Mouse (Mus musculus): Measurements from ENCODE around the gene Matn4. TPM values are rescaled to one million over a fixed set of nuclear protein-coding genes. Genes with fewer than 3 reads are reported as not detected.
A peak's percentile ranks its signal among the peaks of the same experiment; 100 is the strongest.

Gene Matn4
- polyA plus RNA-seq, 1 experiment from 2014 or later, result 0.13 TPM

GRCm38 (mm10) chr2:164443460-164444000 lies 38.6 kb upstream of the Matn4 start, which contains the start of gene Sdc4:
Gene Sdc4, minus strand, starts transcription at chr2:164443887.
- ATAC-seq (ENCODE audit: low read depth) (no peak), DNase-seq (no peak)
- peaks cover 53% of the 10 kb centered on the region for H3K27me3 ChIP-seq
- H3K4me2 ChIP-seq, result peak within 1 kb of the TSS; percentile 45
- H3K9me3 ChIP-seq (replicated peaks), result no peaks in the 10 kb centered on the region
- H3K9ac ChIP-seq, result peak within 1 kb of the TSS; percentile 68
- WGBS (ENCODE audit: insufficient replicate concordance), result 12% methylated on average over 18 of the region's 18 CpGs
- peaks cover 17% of the 10 kb centered on the region for H3K4me1 ChIP-seq (replicated peaks)
- H3K36me3 ChIP-seq, result no peaks in the 10 kb centered on the region
- H3K27ac ChIP-seq, result peak within 1 kb of the TSS; percentile 13; the same call in 1 of the 2 replicates
- H3K4me3 ChIP-seq (replicated peaks), result peak within 1 kb of the TSS; percentile 58

GRCm38 (mm10) chr2:164443051-164443437 lies 38.1 kb upstream of the Matn4 start:
- peak overlapping the region; percentile 58 for H3K4me3 ChIP-seq (replicated peaks)
- H3K9me3 ChIP-seq (replicated peaks), result no peaks in the 10 kb centered on the region
- H3K4me2 ChIP-seq, result peak overlapping the region; percentile 45
- WGBS (ENCODE audit: insufficient replicate concordance), result 2% methylated on average over 26 of the region's 26 CpGs
- H3K36me3 ChIP-seq, result no peaks in the 10 kb centered on the region
- H3K27ac ChIP-seq, result peak overlapping the region; percentile 13; the same call in 1 of the 2 replicates
- ATAC-seq (ENCODE audit: low read depth), result peak; percentile 78
- peak overlapping the region; percentile 68 for H3K9ac ChIP-seq
- peaks cover 17% of the 10 kb centered on the region for H3K4me1 ChIP-seq (replicated peaks)
- peak; percentile 15 for DNase-seq
- peaks cover 53% of the 10 kb centered on the region for H3K27me3 ChIP-seq

GRCm38 (mm10) chr2:164442315-164443050 lies 37.5 kb upstream of the Matn4 start:
- no peak for ATAC-seq (ENCODE audit: low read depth)
- H3K27me3 ChIP-seq, result peaks cover 53% of the 10 kb centered on the region
- DNase-seq, result no peak
- 0 out of 2 replicates have a peak overlapping the region, but pooled peaks have one; percentile 13 for H3K27ac ChIP-seq
- H3K36me3 ChIP-seq, result no peaks in the 10 kb centered on the region
- 4% methylated on average over 29 of the region's 29 CpGs for WGBS (ENCODE audit: insufficient replicate concordance)
- H3K9ac ChIP-seq, result peak overlapping the region; percentile 68
- H3K9me3 ChIP-seq (replicated peaks), result no peaks in the 10 kb centered on the region
- H3K4me2 ChIP-seq, result peak overlapping the region; percentile 45
- H3K4me1 ChIP-seq (replicated peaks), result peaks cover 17% of the 10 kb centered on the region
- peak overlapping the region; percentile 58 for H3K4me3 ChIP-seq (replicated peaks)

GRCm38 (mm10) chr2:164441731-164442130 lies 36.8 kb upstream of the Matn4 start:
- ATAC-seq (ENCODE audit: low read depth) (no peak), DNase-seq (no peak)
- WGBS (ENCODE audit: insufficient replicate concordance), result 23% methylated on average over 7 of the region's 7 CpGs
- H3K9me3 ChIP-seq (replicated peaks), result no peaks in the 10 kb centered on the region
- peak overlapping the region; percentile 58 for H3K4me3 ChIP-seq (replicated peaks)
- peaks cover 58% of the 10 kb centered on the region for H3K27me3 ChIP-seq
- H3K27ac ChIP-seq, result no peak overlapping the region
- H3K36me3 ChIP-seq, result no peaks in the 10 kb centered on the region
- peaks cover 19% of the 10 kb centered on the region for H3K4me1 ChIP-seq (replicated peaks)
- H3K4me2 ChIP-seq, result peak overlapping the region; percentile 45
- peak overlapping the region; percentile 68; the same call in 1 of the 2 replicates for H3K9ac ChIP-seq

- peaks cover 20% of the 10 kb centered on the region for H3K4me1 ChIP-seq (replicated peaks)
- no peaks in the 10 kb centered on the region for H3K36me3 ChIP-seq
- 8% methylated on average over 8 of the region's 8 CpGs for WGBS (ENCODE audit: insufficient replicate concordance)
- no peak overlapping the region for H3K27ac ChIP-seq
- peak overlapping the region; percentile 58 for H3K4me3 ChIP-seq (replicated peaks)
- DNase-seq (no peak), ATAC-seq (ENCODE audit: low read depth) (no peak)
- no peaks in the 10 kb centered on the region for H3K9me3 ChIP-seq (replicated peaks)
- H3K27me3 ChIP-seq, result peaks cover 61% of the 10 kb centered on the region
- peak overlapping the region; percentile 68; the same call in 1 of the 2 replicates for H3K9ac ChIP-seq
- H3K4me2 ChIP-seq, result peak overlapping the region; percentile 45
Observed at GRCm38 (mm10) chr2:164441155-164441554, 36.2 kb upstream of the Matn4 start.

- DNase-seq, result no peak
- ATAC-seq (ENCODE audit: low read depth), result no peak
- Histone ChIP-seq H3K4me3 (replicated peaks) (no peak overlapping the region), H3K9me3 (replicated peaks) (no peaks in the 10 kb centered on the region), H3K27ac (no peak overlapping the region), H3K9ac (no peak overlapping the region), H3K4me2 (peak overlapping the region; percentile 45), H3K4me1 (replicated peaks) (peaks cover 29% of the 10 kb centered on the region), H3K27me3 (peaks cover 60% of the 10 kb centered on the region), H3K36me3 (no peaks in the 10 kb centered on the region)
- 51% methylated on average over 5 of the region's 5 CpGs for WGBS (ENCODE audit: insufficient replicate concordance)
Observed at GRCm38 (mm10) chr2:164440314-164440713, 35.4 kb upstream of the Matn4 start.

GRCm38 (mm10) chr2:164439001-164439421 lies 34.1 kb upstream of the Matn4 start:
- DNase-seq, result no peak
- Histone ChIP-seq H3K27me3 (peaks cover 53% of the 10 kb centered on the region), H3K4me1 (replicated peaks) (peaks cover 40% of the 10 kb centered on the region), H3K4me3 (replicated peaks) (no peak overlapping the region), H3K27ac (no peak overlapping the region), H3K36me3 (no peaks in the 10 kb centered on the region), H3K9ac (no peak overlapping the region), H3K4me2 (peak overlapping the region; percentile 45), H3K9me3 (replicated peaks) (no peaks in the 10 kb centered on the region)
- whole genome bisulfite sequencing (ENCODE audit: insufficient replicate concordance), result 43% methylated on average over 3 of the region's 3 CpGs
- no peak for ATAC-seq (ENCODE audit: low read depth)

GRCm38 (mm10) chr2:164438257-164438656 lies 33.3 kb upstream of the Matn4 start:
- peaks cover 45% of the 10 kb centered on the region for H3K27me3 ChIP-seq
- DNase-seq, result no peak
- no peak overlapping the region for H3K4me3 ChIP-seq (replicated peaks)
- H3K9me3 ChIP-seq (replicated peaks), result no peaks in the 10 kb centered on the region
- no peak overlapping the region; the same call in 1 of the 2 replicates for H3K27ac ChIP-seq
- no peak overlapping the region for H3K9ac ChIP-seq
- peak; percentile 36 for ATAC-seq (ENCODE audit: low read depth)
- WGBS (ENCODE audit: insufficient replicate concordance), result 35% methylated on average over 8 of the region's 8 CpGs
- peak overlapping the region; percentile 45 for H3K4me2 ChIP-seq
- no peaks in the 10 kb centered on the region for H3K36me3 ChIP-seq
- H3K4me1 ChIP-seq (replicated peaks), result peaks cover 40% of the 10 kb centered on the region

GRCm38 (mm10) chr2:164437710-164438109 lies 32.8 kb upstream of the Matn4 start:
- no peak overlapping the region; the same call in 1 of the 2 replicates for H3K4me3 ChIP-seq (replicated peaks)
- peak overlapping the region; percentile 45 for H3K4me2 ChIP-seq
- peak overlapping the region; percentile 59 for H3K27ac ChIP-seq
- no peaks in the 10 kb centered on the region for H3K9me3 ChIP-seq (replicated peaks)
- ATAC-seq (ENCODE audit: low read depth), result no peak
- H3K9ac ChIP-seq, result no peak overlapping the region
- peaks cover 40% of the 10 kb centered on the region for H3K27me3 ChIP-seq
- peaks cover 40% of the 10 kb centered on the region for H3K4me1 ChIP-seq (replicated peaks)
- WGBS (ENCODE audit: insufficient replicate concordance), result 36% methylated on average over 6 of the region's 6 CpGs
- no peak for DNase-seq
- no peaks in the 10 kb centered on the region for H3K36me3 ChIP-seq

GRCm38 (mm10) chr2:164436961-164437360 lies 32.0 kb upstream of the Matn4 start:
- Histone ChIP-seq H3K9ac (no peak overlapping the region), H3K4me3 (replicated peaks) (no peak overlapping the region), H3K27me3 (peaks cover 32% of the 10 kb centered on the region)

GRCm38 (mm10) chr2:164436215-164436913 lies 31.4 kb upstream of the Matn4 start:
- Histone ChIP-seq H3K4me3 (replicated peaks) (no peak overlapping the region), H3K27me3 (peaks cover 26% of the 10 kb centered on the region), H3K4me1 (replicated peaks) (peaks cover 43% of the 10 kb centered on the region), H3K9ac (0 out of 2 replicates have a peak overlapping the region, but pooled peaks have one; percentile 0), H3K27ac (peak overlapping the region; percentile 59), H3K36me3 (no peaks in the 10 kb centered on the region), H3K4me2 (peak overlapping the region; percentile 45), H3K9me3 (replicated peaks) (no peaks in the 10 kb centered on the region)
- DNase-seq (no peak), ATAC-seq (ENCODE audit: low read depth) (no peak)
- WGBS (ENCODE audit: insufficient replicate concordance), result 22% methylated on average over 8 of the region's 8 CpGs

More at GRCm38 (mm10) chr2:164436961-164437360, 32.0 kb upstream of the Matn4 start:
- Histone ChIP-seq H3K4me2 (peak overlapping the region; percentile 45), H3K4me1 (replicated peaks) (peaks cover 40% of the 10 kb centered on the region), H3K9me3 (replicated peaks) (no peaks in the 10 kb centered on the region), H3K27ac (peak overlapping the region; percentile 59), H3K36me3 (no peaks in the 10 kb centered on the region)
- ATAC-seq (ENCODE audit: low read depth), result peak; percentile 15; the same call in 1 of the 2 replicates
- 25% methylated on average over 3 of the region's 3 CpGs for WGBS (ENCODE audit: insufficient replicate concordance)
- no peak for DNase-seq

All from liver, embryonic 13.5 days (tissue).